Mouse (Mus musculus): ENCODE data around the gene Tmem259. TPM values are rescaled to one million over a fixed set of nuclear protein-coding genes. Genes with fewer than 3 reads are reported as not detected.
A peak's percentile ranks its signal among the peaks of the same experiment; 100 is the strongest.
"Not testable (repeated sequence)": the region's sequence is repeated elsewhere in the genome, so short reads cannot be mapped to it uniquely, and the experiment has no call there.

The Tmem259 gene
- polyA plus RNA-seq, 1 experiment, result 102 TPM

GRCm38 (mm10) chr10:79960671-79961294, 23.3 kb downstream of the Tmem259 start:
- Histone ChIP-seq H3K79me3 (ENCODE audit: low read depth) (peaks cover 20% of the 10 kb centered on the region), H3K79me2 (ENCODE audit: control insufficient read depth, insufficient read depth) (peaks cover 32% of the 10 kb centered on the region), H3ac (ENCODE audit: control insufficient read depth, insufficient read length, low read depth) (peak overlapping the region; percentile 99), H3K4me3 (ENCODE audit: insufficient read depth, poor library complexity, severe bottlenecking) (peak overlapping the region; percentile 98), H3K36me3 (ENCODE audit: control insufficient read depth, insufficient read depth) (peaks cover 38% of the 10 kb centered on the region), H3K27me3 (ENCODE audit: control insufficient read depth, insufficient read depth, insufficient read length) (no peaks in the 10 kb centered on the region)
- no peak for TF ChIP-seq USF1 (IDR thresholded peaks at IDR 0.05; ENCODE audit: low read depth)
- TF ChIP-seq FOSL1 (IDR thresholded peaks at IDR 0.05; ENCODE audit: insufficient read depth, low read length, poor library complexity, severe bottlenecking), result no peak
- no peak for TF ChIP-seq CEBPB (IDR thresholded peaks at IDR 0.05; ENCODE audit: low read depth)
- TF ChIP-seq MAX (IDR thresholded peaks at IDR 0.05), result no peak
- TF ChIP-seq CTCF (IDR thresholded peaks at IDR 0.05; ENCODE audit: control insufficient read depth, insufficient read depth, insufficient read length), result no peak
- TF ChIP-seq MYOD1 (IDR thresholded peaks at IDR 0.05; ENCODE audit: control insufficient read depth, insufficient read length, low read depth), result no peak
- TF ChIP-seq MYOG (IDR thresholded peaks at IDR 0.05; ENCODE audit: control insufficient read depth, extremely low read depth, insufficient read length), result no peak

GRCm38 (mm10) chr10:79959847-79960601, 24.1 kb downstream of the Tmem259 start, which contains the start of gene Wdr18:
Gene Wdr18 (plus strand): TSS chr10:79960152.
- Histone ChIP-seq H3K79me2 (ENCODE audit: control insufficient read depth, insufficient read depth) (peaks cover 32% of the 10 kb centered on the region), H3K36me3 (ENCODE audit: control insufficient read depth, insufficient read depth) (peaks cover 32% of the 10 kb centered on the region), H3K27me3 (ENCODE audit: control insufficient read depth, insufficient read depth, insufficient read length) (no peaks in the 10 kb centered on the region), H3ac (ENCODE audit: control insufficient read depth, insufficient read length, low read depth) (peak within 1 kb of the TSS; percentile 99), H3K79me3 (ENCODE audit: low read depth) (peaks cover 20% of the 10 kb centered on the region), H3K4me3 (ENCODE audit: insufficient read depth, poor library complexity, severe bottlenecking) (peak within 1 kb of the TSS; percentile 98)
- TF ChIP-seq CEBPB (IDR thresholded peaks at IDR 0.05; ENCODE audit: low read depth) (no peak), CTCF (IDR thresholded peaks at IDR 0.05; ENCODE audit: control insufficient read depth, insufficient read depth, insufficient read length) (peak; percentile 80), FOSL1 (IDR thresholded peaks at IDR 0.05; ENCODE audit: insufficient read depth, low read length, poor library complexity, severe bottlenecking) (no peak), MYOD1 (IDR thresholded peaks at IDR 0.05; ENCODE audit: control insufficient read depth, insufficient read length, low read depth) (peak; percentile 8), MYOG (IDR thresholded peaks at IDR 0.05; ENCODE audit: control insufficient read depth, extremely low read depth, insufficient read length) (no peak), MAX (IDR thresholded peaks at IDR 0.05) (peak; percentile 70), USF1 (IDR thresholded peaks at IDR 0.05; ENCODE audit: low read depth) (no peak)

- H3ac ChIP-seq (ENCODE audit: control insufficient read depth, insufficient read length, low read depth); H3K4me3 ChIP-seq (ENCODE audit: insufficient read depth, poor library complexity, severe bottlenecking); H3K27me3 ChIP-seq (ENCODE audit: control insufficient read depth, insufficient read depth, insufficient read length): not testable (repeated sequence)
- H3K79me3 ChIP-seq (ENCODE audit: low read depth), result peaks cover 20% of the 10 kb centered on the region
- peaks cover 32% of the 10 kb centered on the region for H3K79me2 ChIP-seq (ENCODE audit: control insufficient read depth, insufficient read depth)
- peaks cover 27% of the 10 kb centered on the region for H3K36me3 ChIP-seq (ENCODE audit: control insufficient read depth, insufficient read depth)
These were observed 24.7 kb downstream of the Tmem259 start for GRCm38 (mm10) chr10:79959412-79959811.

- H3ac ChIP-seq (ENCODE audit: control insufficient read depth, insufficient read length, low read depth), result no peak overlapping the region
- H3K36me3 ChIP-seq (ENCODE audit: control insufficient read depth, insufficient read depth), result peaks cover 22% of the 10 kb centered on the region
- H3K27me3 ChIP-seq (ENCODE audit: control insufficient read depth, insufficient read depth, insufficient read length), result no peaks in the 10 kb centered on the region
- TF ChIP-seq CTCF (IDR thresholded peaks at IDR 0.05; ENCODE audit: control insufficient read depth, insufficient read depth, insufficient read length) (peak; percentile 97), CEBPB (IDR thresholded peaks at IDR 0.05; ENCODE audit: low read depth) (no peak)
- peaks cover 20% of the 10 kb centered on the region for H3K79me3 ChIP-seq (ENCODE audit: low read depth)
- H3K79me2 ChIP-seq (ENCODE audit: control insufficient read depth, insufficient read depth), result peaks cover 32% of the 10 kb centered on the region
- H3K4me3 ChIP-seq (ENCODE audit: insufficient read depth, poor library complexity, severe bottlenecking), result no peak overlapping the region
These were observed 25.9 kb downstream of the Tmem259 start for GRCm38 (mm10) chr10:79958140-79958816.

- H3K27me3 ChIP-seq (ENCODE audit: control insufficient read depth, insufficient read depth, insufficient read length), result no peaks in the 10 kb centered on the region
- peaks cover 7% of the 10 kb centered on the region for H3K36me3 ChIP-seq (ENCODE audit: control insufficient read depth, insufficient read depth)
- no peak for TF ChIP-seq MYOD1 (IDR thresholded peaks at IDR 0.05; ENCODE audit: control insufficient read depth, insufficient read length, low read depth)
- no peak for TF ChIP-seq CTCF (IDR thresholded peaks at IDR 0.05; ENCODE audit: control insufficient read depth, insufficient read depth, insufficient read length)
- TF ChIP-seq MYOG (IDR thresholded peaks at IDR 0.05; ENCODE audit: control insufficient read depth, extremely low read depth, insufficient read length), result no peak
- no peak for TF ChIP-seq USF1 (IDR thresholded peaks at IDR 0.05; ENCODE audit: low read depth)
- no peak for TF ChIP-seq FOSL1 (IDR thresholded peaks at IDR 0.05; ENCODE audit: insufficient read depth, low read length, poor library complexity, severe bottlenecking)
- TF ChIP-seq CEBPB (IDR thresholded peaks at IDR 0.05; ENCODE audit: low read depth), result no peak
- no peak for TF ChIP-seq MAX (IDR thresholded peaks at IDR 0.05)
- H3ac ChIP-seq (ENCODE audit: control insufficient read depth, insufficient read length, low read depth), result no peak overlapping the region
- H3K79me2 ChIP-seq (ENCODE audit: control insufficient read depth, insufficient read depth), result peaks cover 18% of the 10 kb centered on the region
- peaks cover 16% of the 10 kb centered on the region for H3K79me3 ChIP-seq (ENCODE audit: low read depth)
- H3K4me3 ChIP-seq (ENCODE audit: insufficient read depth, poor library complexity, severe bottlenecking), result no peak overlapping the region
These were observed 27.4 kb downstream of the Tmem259 start for GRCm38 (mm10) chr10:79956643-79957154.

Data from C2C12 (cell line).